Mouse (Mus musculus): ENCODE measurements around the gene Fstl3. TPM values are rescaled to one million over a fixed set of nuclear protein-coding genes. Genes with fewer than 3 reads are reported as not detected.
A peak's percentile ranks its signal among the peaks of the same experiment; 100 is the strongest.

Gene Fstl3
- polyA plus RNA-seq, 1 experiment = 1.1 TPM

DNA sequence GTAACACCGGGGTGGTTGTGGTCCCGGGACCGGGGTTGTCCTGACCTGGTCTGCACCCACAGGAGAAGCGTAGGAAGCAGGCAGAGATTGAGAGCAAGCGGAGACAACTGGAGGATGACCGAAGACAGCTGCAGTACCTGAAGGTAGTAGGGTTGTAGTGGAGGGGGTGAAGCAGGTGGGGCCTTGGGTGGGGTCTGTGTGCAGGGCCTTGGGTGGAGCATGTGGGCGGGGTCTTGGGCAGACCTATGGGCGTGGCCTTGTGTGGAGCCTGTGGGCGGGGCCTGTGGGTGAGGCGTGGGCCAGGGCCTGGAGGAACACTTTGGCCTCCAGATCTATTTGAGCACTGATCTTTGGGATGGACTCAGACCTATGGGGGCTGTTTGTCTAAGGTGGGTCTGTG lies 29.9 kb downstream of the Fstl3 start:
- Histone ChIP-seq H3K27ac (ENCODE audit: insufficient read depth, low read depth, low read length) (no peak overlapping the region), H3K4me3 (ENCODE audit: insufficient read depth, low read length) (no peak overlapping the region), H3K4me1 (ENCODE audit: control insufficient read depth, insufficient read depth, low read length) (peaks cover 9% of the 10 kb centered on the region)
- TF ChIP-seq CTCF (IDR thresholded peaks at IDR 0.05; ENCODE audit: low read depth, low read length) = no peak
- TF ChIP-seq POLR2A (IDR thresholded peaks at IDR 0.05; ENCODE audit: borderline replicate concordance, low read depth, low read length) = no peak

DNA sequence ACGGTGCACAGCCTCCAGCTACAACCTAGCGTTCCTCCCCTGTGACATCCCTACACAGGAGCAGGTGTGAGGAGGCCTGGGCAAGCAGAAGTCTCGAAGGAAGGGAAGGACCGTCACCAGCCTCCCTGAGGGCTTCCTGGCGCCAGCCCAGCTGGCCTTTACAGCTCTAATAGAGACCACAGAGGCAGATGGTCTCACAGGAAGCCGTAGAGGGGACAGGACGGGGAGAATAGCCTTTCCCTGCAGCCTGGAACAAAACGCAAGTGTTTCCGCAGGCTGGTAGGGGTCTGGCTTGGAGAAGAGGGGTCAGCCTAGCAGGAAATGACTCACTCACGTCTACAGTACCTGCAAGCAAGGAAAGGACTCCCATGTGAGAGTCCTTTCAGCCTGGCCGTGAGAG lies 30.8 kb downstream of the Fstl3 start:
- TF ChIP-seq CTCF (IDR thresholded peaks at IDR 0.05; ENCODE audit: low read depth, low read length) (no peak), POLR2A (IDR thresholded peaks at IDR 0.05; ENCODE audit: borderline replicate concordance, low read depth, low read length) (no peak)
- Histone ChIP-seq H3K4me3 (ENCODE audit: insufficient read depth, low read length) (no peak overlapping the region), H3K27ac (ENCODE audit: insufficient read depth, low read depth, low read length) (no peak overlapping the region), H3K4me1 (ENCODE audit: control insufficient read depth, insufficient read depth, low read length) (peaks cover 1% of the 10 kb centered on the region)

- H3K4me1 ChIP-seq (ENCODE audit: control insufficient read depth, insufficient read depth, low read length) = no peaks in the 10 kb centered on the region
- TF ChIP-seq POLR2A (IDR thresholded peaks at IDR 0.05; ENCODE audit: borderline replicate concordance, low read depth, low read length) = no peak
- no peak for TF ChIP-seq CTCF (IDR thresholded peaks at IDR 0.05; ENCODE audit: low read depth, low read length)
- H3K4me3 ChIP-seq (ENCODE audit: insufficient read depth, low read length) = no peak overlapping the region
- H3K27ac ChIP-seq (ENCODE audit: insufficient read depth, low read depth, low read length) = no peak overlapping the region
Measured at GRCm38 (mm10) chr10:79808728-79809127, 31.7 kb downstream of the Fstl3 start.

DNA sequence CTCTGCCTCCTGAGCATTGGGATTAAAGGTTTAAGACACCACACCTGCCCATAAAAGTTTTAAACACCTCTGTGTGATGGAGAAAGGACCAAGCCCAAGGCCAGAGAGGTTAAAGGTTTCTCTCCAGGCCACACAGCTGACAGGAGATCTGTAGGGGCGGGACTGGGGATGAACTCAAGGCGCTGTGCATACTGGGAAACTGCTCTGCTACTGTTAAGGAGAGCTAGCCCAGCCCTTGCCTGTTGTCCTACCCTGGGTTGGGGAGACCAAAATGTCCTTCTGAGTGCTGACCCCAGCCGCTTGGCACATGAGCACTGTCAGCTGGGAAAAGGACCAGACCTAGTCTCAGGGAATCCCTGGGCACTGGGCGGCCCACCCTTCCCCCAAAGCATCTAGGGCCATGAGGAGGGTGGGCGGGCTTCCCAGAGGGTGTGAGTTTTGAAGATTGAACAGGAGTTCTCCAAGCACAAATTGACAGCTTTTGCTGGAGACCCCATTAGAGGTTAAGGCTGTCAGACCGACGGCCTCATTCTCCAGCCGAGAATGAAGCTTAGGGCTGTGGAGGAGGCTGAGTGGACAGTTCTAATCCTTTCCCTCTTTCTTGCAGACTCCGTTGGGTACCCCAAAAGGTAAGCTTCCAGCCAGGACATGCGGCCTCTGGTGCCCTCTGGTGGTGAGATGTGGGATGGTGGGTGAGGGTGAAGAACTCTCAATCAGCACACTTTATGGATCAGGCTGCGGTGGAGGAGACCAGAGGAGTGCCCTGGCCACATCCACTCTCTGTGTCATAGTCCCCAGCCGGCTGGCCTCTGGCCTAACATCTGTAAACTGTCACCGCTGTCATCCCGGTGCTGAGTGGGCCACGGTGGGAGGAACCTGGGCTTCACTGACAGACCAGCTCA lies 34.9 kb downstream of the Fstl3 start:
- no peaks in the 10 kb centered on the region for H3K4me1 ChIP-seq (ENCODE audit: control insufficient read depth, insufficient read depth, low read length)
- no peak for TF ChIP-seq POLR2A (IDR thresholded peaks at IDR 0.05; ENCODE audit: borderline replicate concordance, low read depth, low read length)
- TF ChIP-seq CTCF (IDR thresholded peaks at IDR 0.05; ENCODE audit: low read depth, low read length) = peak; percentile 97
- no peak overlapping the region for H3K4me3 ChIP-seq (ENCODE audit: insufficient read depth, low read length)
- H3K27ac ChIP-seq (ENCODE audit: insufficient read depth, low read depth, low read length) = no peak overlapping the region

DNA sequence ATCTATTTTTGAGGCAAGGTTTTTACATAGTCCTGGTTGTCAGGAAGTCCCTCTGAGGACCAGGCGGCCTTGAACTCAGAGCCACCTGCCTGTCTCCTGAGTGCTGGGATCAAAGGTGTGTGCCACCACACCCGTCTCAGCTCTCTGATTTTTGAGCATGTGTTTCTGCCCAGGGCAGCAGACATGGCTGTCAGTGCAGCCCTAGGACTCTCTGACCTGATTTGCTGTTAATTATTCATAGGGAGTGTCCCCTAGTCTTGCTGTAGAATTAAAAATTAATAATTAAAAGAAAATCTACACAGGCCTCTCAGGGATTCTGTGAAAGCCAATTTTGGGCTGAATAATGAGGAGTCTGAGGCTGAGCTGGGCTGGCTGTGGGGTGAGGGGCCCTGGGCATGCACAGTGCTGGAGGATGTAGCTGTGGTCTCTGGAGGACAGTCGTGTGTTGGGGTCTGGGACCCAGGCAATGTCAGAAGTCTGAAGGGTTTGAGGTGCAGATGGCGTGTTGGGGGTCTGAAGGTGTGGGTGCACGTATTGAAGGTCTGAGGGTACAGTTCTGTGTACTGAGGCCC lies 37.3 kb downstream of the Fstl3 start:
- no peaks in the 10 kb centered on the region for H3K4me1 ChIP-seq (ENCODE audit: control insufficient read depth, insufficient read depth, low read length)
- TF ChIP-seq CTCF (IDR thresholded peaks at IDR 0.05; ENCODE audit: low read depth, low read length) (no peak), POLR2A (IDR thresholded peaks at IDR 0.05; ENCODE audit: borderline replicate concordance, low read depth, low read length) (no peak)
- H3K4me3 ChIP-seq (ENCODE audit: insufficient read depth, low read length) = no peak overlapping the region
- H3K27ac ChIP-seq (ENCODE audit: insufficient read depth, low read depth, low read length) = no peak overlapping the region

- Histone ChIP-seq H3K27ac (ENCODE audit: insufficient read depth, low read depth, low read length) (no peak overlapping the region), H3K4me1 (ENCODE audit: control insufficient read depth, insufficient read depth, low read length) (no peaks in the 10 kb centered on the region), H3K4me3 (ENCODE audit: insufficient read depth, low read length) (no peak overlapping the region)
- TF ChIP-seq POLR2A (IDR thresholded peaks at IDR 0.05; ENCODE audit: borderline replicate concordance, low read depth, low read length) (no peak), CTCF (IDR thresholded peaks at IDR 0.05; ENCODE audit: low read depth, low read length) (no peak)
Measured at GRCm38 (mm10) chr10:79815671-79816494, 38.8 kb downstream of the Fstl3 start.

DNA sequence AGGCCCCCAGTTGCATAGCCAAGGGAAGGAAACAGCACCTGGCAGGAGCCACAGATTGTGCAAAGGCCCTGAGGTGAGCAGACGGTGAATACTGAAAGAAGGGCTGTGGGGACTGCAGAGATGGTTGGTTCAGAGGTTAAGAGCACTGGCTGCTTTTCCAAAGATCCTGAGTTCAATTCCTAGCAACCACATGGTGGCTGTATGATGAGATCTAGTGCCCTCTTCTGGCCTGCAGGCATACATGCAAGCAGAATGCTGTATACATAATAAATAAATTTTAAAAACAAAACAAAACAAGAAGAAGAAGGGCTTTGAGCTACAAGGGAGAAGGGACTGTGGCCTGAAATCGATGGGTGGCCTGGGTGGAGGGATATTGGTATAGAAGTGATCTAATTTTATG lies 40.0 kb downstream of the Fstl3 start:
- TF ChIP-seq CTCF (IDR thresholded peaks at IDR 0.05; ENCODE audit: low read depth, low read length) (peak; percentile 30; the same call in 1 of the 2 replicates), POLR2A (IDR thresholded peaks at IDR 0.05; ENCODE audit: borderline replicate concordance, low read depth, low read length) (no peak)
- Histone ChIP-seq H3K4me1 (ENCODE audit: control insufficient read depth, insufficient read depth, low read length) (no peaks in the 10 kb centered on the region), H3K27ac (ENCODE audit: insufficient read depth, low read depth, low read length) (no peak overlapping the region), H3K4me3 (ENCODE audit: insufficient read depth, low read length) (no peak overlapping the region)

DNA sequence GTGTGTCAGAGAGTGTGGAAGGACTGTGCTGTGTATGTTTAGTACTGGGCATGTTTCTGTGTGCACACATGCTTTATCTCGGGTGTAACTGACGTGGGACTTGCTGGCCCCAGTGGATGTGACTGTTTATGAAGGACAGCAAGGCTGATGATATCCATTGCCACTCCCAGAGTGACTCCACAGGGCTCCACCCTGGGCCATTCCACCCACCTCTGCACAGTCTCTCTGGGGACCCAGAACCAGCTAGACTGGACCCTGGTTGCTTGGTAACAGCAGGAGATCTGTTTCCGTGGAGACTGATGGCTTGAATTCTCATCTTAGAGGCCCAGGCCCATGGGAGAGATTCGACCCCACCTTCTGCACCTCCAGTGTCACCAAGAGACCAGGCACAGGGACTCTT lies 41.2 kb downstream of the Fstl3 start:
- Histone ChIP-seq H3K27ac (ENCODE audit: insufficient read depth, low read depth, low read length) (no peak overlapping the region), H3K4me3 (ENCODE audit: insufficient read depth, low read length) (no peak overlapping the region), H3K4me1 (ENCODE audit: control insufficient read depth, insufficient read depth, low read length) (no peaks in the 10 kb centered on the region)
- TF ChIP-seq CTCF (IDR thresholded peaks at IDR 0.05; ENCODE audit: low read depth, low read length) (no peak), POLR2A (IDR thresholded peaks at IDR 0.05; ENCODE audit: borderline replicate concordance, low read depth, low read length) (no peak)

DNA sequence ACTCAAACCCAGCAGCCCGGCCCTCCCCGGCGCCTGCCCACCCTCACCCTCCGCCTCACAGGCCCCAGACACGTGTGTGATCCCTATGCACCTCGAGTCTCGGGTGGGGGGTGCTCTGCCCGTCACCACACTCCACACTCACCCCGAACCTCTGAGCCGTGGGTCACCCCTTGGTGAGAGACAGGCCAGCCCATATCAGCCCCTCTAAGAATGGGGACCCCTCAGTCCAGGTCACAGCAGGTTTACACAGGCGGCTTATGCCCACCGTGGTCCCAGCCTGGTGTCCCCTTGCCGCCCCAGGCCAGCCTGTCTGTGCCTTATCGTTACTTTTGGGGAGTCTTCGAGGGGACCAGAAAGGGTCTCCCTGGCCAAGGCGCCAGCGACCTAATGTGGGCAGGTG lies 42.5 kb downstream of the Fstl3 start:
- Histone ChIP-seq H3K27ac (ENCODE audit: insufficient read depth, low read depth, low read length) (no peak overlapping the region), H3K4me3 (ENCODE audit: insufficient read depth, low read length) (no peak overlapping the region), H3K4me1 (ENCODE audit: control insufficient read depth, insufficient read depth, low read length) (peaks cover 6% of the 10 kb centered on the region)
- TF ChIP-seq POLR2A (IDR thresholded peaks at IDR 0.05; ENCODE audit: borderline replicate concordance, low read depth, low read length) (no peak), CTCF (IDR thresholded peaks at IDR 0.05; ENCODE audit: low read depth, low read length) (no peak)
